Comparison of ENCODE assay signal across 13 mouse cellular contexts in genomic region chr17:28170460-28171305, GRCm38 (mm10). TPM values are rescaled to one million over a fixed set of nuclear protein-coding genes. Genes with fewer than 3 reads are reported as not detected.
DNase-seq lines count a peak whose midpoint lies in the region; ATAC-seq and TF ChIP-seq lines count a peak whose summit lies in the region.
"Had no signal": no experiment of that assay in that cellular context is flagged by ENCODE, and none has a peak within 500 bp of the region (broad histone marks: within the 10 kb centered on the region; RNA-seq: fewer than 3 reads in every experiment).

No protein-coding gene starts in this region.

- TF ChIP-seq POLR2A in thymus, adult 2 months (IDR thresholded peaks at IDR 0.05; ENCODE audit: control insufficient read depth, extremely low read depth, insufficient read depth, low read length, poor library complexity), result no peak

- no peaks in the 10 kb centered on the region for H3K9me3 ChIP-seq in forebrain, embryonic 13.5 days (replicated peaks)
- H3K9me3 ChIP-seq in forebrain, embryonic 16.5 days (ENCODE audit: control insufficient read depth, low read length), result no peaks in the 10 kb centered on the region
- H3K9me3 ChIP-seq in stomach, postnatal 0 days (ENCODE audit: control insufficient read depth, low read length), result no peaks in the 10 kb centered on the region
- H3K9me3 ChIP-seq: forebrain, embryonic 15.5 days; hindbrain, embryonic 10.5 days; liver, embryonic 12.5 days had no signal

- no peaks in the 10 kb centered on the region for H3K27me3 ChIP-seq in forebrain, embryonic 13.5 days
- no peaks in the 10 kb centered on the region for H3K27me3 ChIP-seq in forebrain, embryonic 16.5 days (replicated peaks; ENCODE audit: control insufficient read depth, insufficient read depth, low read length)
- H3K27me3 ChIP-seq in thymus, adult 2 months (ENCODE audit: control insufficient read depth, insufficient read depth, low read length), result no peaks in the 10 kb centered on the region
- H3K27me3 ChIP-seq in stomach, postnatal 0 days (ENCODE audit: control insufficient read depth, insufficient read depth, low read length), result no peaks in the 10 kb centered on the region
- H3K27me3 ChIP-seq: forebrain, embryonic 15.5 days had no signal

- peaks cover 34% of the 10 kb centered on the region for H3K36me3 ChIP-seq in forebrain, embryonic 13.5 days (ENCODE audit: poor library complexity, severe bottlenecking)
- 0 out of 2 replicates have a peak, but pooled peaks cover 2% of the 10 kb centered on the region for H3K36me3 ChIP-seq in forebrain, embryonic 16.5 days (ENCODE audit: control insufficient read depth, insufficient read depth)
- H3K36me3 ChIP-seq in thymus, adult 2 months (ENCODE audit: control insufficient read depth, insufficient read depth, low read length), result no peaks in the 10 kb centered on the region
- H3K36me3 ChIP-seq in stomach, postnatal 0 days (ENCODE audit: control insufficient read depth, insufficient read depth, low read length), result no peaks in the 10 kb centered on the region
- H3K36me3 ChIP-seq: forebrain, embryonic 15.5 days had no signal

- peaks cover 2% of the 10 kb centered on the region; the same call in 1 of the 2 replicates for H3K4me1 ChIP-seq in forebrain, embryonic 13.5 days
- peaks cover 2% of the 10 kb centered on the region; the same call in 1 of the 2 replicates for H3K4me1 ChIP-seq in forebrain, embryonic 16.5 days (replicated peaks; ENCODE audit: control insufficient read depth, insufficient read depth, low read length)
- H3K4me1 ChIP-seq in thymus, adult 2 months (replicated peaks; ENCODE audit: control insufficient read depth, insufficient read depth, low read length), result peaks cover 30% of the 10 kb centered on the region
- peaks cover 3% of the 10 kb centered on the region; the same call in 1 of the 2 replicates for H3K4me1 ChIP-seq in stomach, postnatal 0 days (replicated peaks; ENCODE audit: control insufficient read depth, insufficient read depth)
- H3K4me1 ChIP-seq: forebrain, embryonic 15.5 days had no signal

- H3K9ac ChIP-seq in forebrain, embryonic 13.5 days, result 0 out of 2 replicates have a peak overlapping the region, but pooled peaks have one; percentile 28
- H3K9ac ChIP-seq in forebrain, embryonic 16.5 days (replicated peaks; ENCODE audit: low read depth, low read length), result no peak overlapping the region
- no peak overlapping the region for H3K9ac ChIP-seq in stomach, postnatal 0 days (ENCODE audit: low read length)
- H3K9ac ChIP-seq: forebrain, embryonic 15.5 days; liver, embryonic 12.5 days had no signal

- H3K27ac ChIP-seq in forebrain, embryonic 13.5 days, result no peak overlapping the region
- no peak overlapping the region for H3K27ac ChIP-seq in forebrain, embryonic 16.5 days (ENCODE audit: low read length)
- peak overlapping the region; percentile 33; the same call in 1 of the 2 replicates for H3K27ac ChIP-seq in thymus, adult 2 months (ENCODE audit: control insufficient read depth, insufficient read depth, low read length)
- H3K27ac ChIP-seq in stomach, postnatal 0 days (replicated peaks), result no peak overlapping the region
- H3K27ac ChIP-seq: forebrain, embryonic 15.5 days; liver, embryonic 12.5 days had no signal

- H3K4me3 ChIP-seq in forebrain, embryonic 13.5 days, result no peak overlapping the region
- H3K4me3 ChIP-seq in forebrain, embryonic 16.5 days (replicated peaks; ENCODE audit: low read length), result no peak overlapping the region
- H3K4me3 ChIP-seq in thymus, adult 2 months (ENCODE audit: control insufficient read depth, insufficient read depth, low read length), result no peak overlapping the region
- H3K4me3 ChIP-seq in stomach, postnatal 0 days (ENCODE audit: low read depth, low read length), result no peak overlapping the region
- H3K4me3 ChIP-seq: forebrain, embryonic 15.5 days; hindbrain, embryonic 10.5 days; liver, embryonic 12.5 days had no signal

- TF ChIP-seq CTCF in thymus, adult 2 months (IDR thresholded peaks at IDR 0.05; ENCODE audit: borderline replicate concordance, control insufficient read depth, extremely low read depth, insufficient read depth, low read length, poor library complexity), result no peak
- no peak for TF ChIP-seq CTCF in stomach, postnatal 0 days (IDR thresholded peaks at IDR 0.05; ENCODE audit: low read depth)

- no peak for TF ChIP-seq EP300 in stomach, postnatal 0 days (optimal IDR thresholded peaks at IDR 0.05)

- ATAC-seq in forebrain, embryonic 13.5 days, result no peak
- ATAC-seq in forebrain, embryonic 16.5 days, result no peak
- ATAC-seq in stomach, postnatal 0 days (ENCODE audit: low FRiP score, low TSS enrichment), result no peak
- ATAC-seq: forebrain, embryonic 15.5 days; liver, embryonic 12.5 days had no signal

- H3K4me2 ChIP-seq in forebrain, embryonic 13.5 days, result no peak overlapping the region
- no peak overlapping the region for H3K4me2 ChIP-seq in forebrain, embryonic 16.5 days (ENCODE audit: low read length)
- H3K4me2 ChIP-seq in stomach, postnatal 0 days (replicated peaks; ENCODE audit: low read depth), result no peak overlapping the region
- H3K4me2 ChIP-seq: forebrain, embryonic 15.5 days; liver, embryonic 12.5 days had no signal

- WGBS in forebrain, embryonic 13.5 days, result 91% methylated on average over 6 of the region's 6 CpGs
- WGBS in forebrain, embryonic 16.5 days, result 87% methylated on average over 6 of the region's 6 CpGs
- 58% methylated on average over 6 of the region's 6 CpGs for WGBS in thymus, adult 2 months
- 78% methylated on average over 6 of the region's 6 CpGs for WGBS in stomach, postnatal 0 days

- peak; percentile 46 to 72 for DNase-seq in left cerebral cortex, adult 18-20 months (ENCODE audit: low spot score in 2 of 2)
- DNase-seq in left cerebral cortex, adult 11 months (ENCODE audit: low spot score), result no peak
- DNase-seq in adipocyte (ENCODE audit: low spot score), result peak; percentile 80
- DNase-seq in thymus, adult 2 months, result peak; percentile 49
- DNase-seq in stomach, postnatal 0 days (ENCODE audit: low spot score), result no peak
- DNase-seq in retina, postnatal 1 day, result no peak
- DNase-seq: cerebellum, adult 11-12 months had no signal

RNA-seq across cellular contexts. Expression of gene Zfp523, which starts 6.2 kb away (rescaled TPM):
- polyA plus RNA-seq in forebrain, embryonic 13.5 days (2015; fragmentation: Nextera tagmentation; extraction: Ambion mirVana), result 32.7 and 34.5 TPM in 2 replicates
- 34.4 and 40.3 TPM in 2 replicates for polyA plus RNA-seq in forebrain, embryonic 16.5 days (2015; fragmentation: Nextera tagmentation; extraction: Ambion mirVana)
- total RNA-seq in left cerebral cortex, adult 18-20 months (2021), result 100 to 1,000 TPM; 111 to 116 TPM
- polyA plus RNA-seq in thymus, adult 2 months (2012; rRNA removed), result 55.5 and 55.7 TPM in 2 replicates
- polyA plus RNA-seq in stomach, postnatal 0 days (2015; fragmentation: Nextera tagmentation; extraction: Ambion mirVana), result 17.2 and 18.1 TPM in 2 replicates

RNA-seq across cellular contexts. Expression of gene Scube3, which starts 28.7 kb away (rescaled TPM):
- 2.9 and 4.2 TPM in 2 replicates for polyA plus RNA-seq in forebrain, embryonic 13.5 days (2015; fragmentation: Nextera tagmentation; extraction: Ambion mirVana)
- polyA plus RNA-seq in forebrain, embryonic 16.5 days (2015; fragmentation: Nextera tagmentation; extraction: Ambion mirVana), result 4.7 and 4.9 TPM in 2 replicates
- total RNA-seq in left cerebral cortex, adult 18-20 months (2021), result 1 to 10 TPM; 2.8 to 2.9 TPM
- 1.6 and 3.0 TPM in 2 replicates for polyA plus RNA-seq in thymus, adult 2 months (2012; rRNA removed)
- polyA plus RNA-seq in stomach, postnatal 0 days (2015; fragmentation: Nextera tagmentation; extraction: Ambion mirVana), result 0.48 and 0.64 TPM in 2 replicates
- total RNA-seq: granulocyte monocyte progenitor cell, adult 5-6 weeks had no signal

RNA-seq across cellular contexts. Expression of gene Def6, which starts 36.9 kb away (rescaled TPM):
- polyA plus RNA-seq in forebrain, embryonic 13.5 days (2015; fragmentation: Nextera tagmentation; extraction: Ambion mirVana), result 3.3 and 3.6 TPM in 2 replicates
- 4.5 and 4.6 TPM in 2 replicates for polyA plus RNA-seq in forebrain, embryonic 16.5 days (2015; fragmentation: Nextera tagmentation; extraction: Ambion mirVana)
- 1 to 10 TPM; 3.1 to 4.1 TPM for total RNA-seq in left cerebral cortex, adult 18-20 months (2021)
- 247 and 277 TPM in 2 replicates for polyA plus RNA-seq in thymus, adult 2 months (2012; rRNA removed)
- 11.4 and 12.0 TPM in 2 replicates for polyA plus RNA-seq in stomach, postnatal 0 days (2015; fragmentation: Nextera tagmentation; extraction: Ambion mirVana)

Comparison
In these comparisons a context has a peak if more than half of its experiments do, and no peak if none do; other contexts are left out.
1. DNase-seq: peak in left cerebral cortex, adult 18-20 months (2 of 2), adipocyte (single experiment) and thymus, adult 2 months (single experiment); none in left cerebral cortex, adult 11 months (single experiment), stomach, postnatal 0 days (single experiment) and retina, postnatal 1 day (single experiment).
2. RNA of gene Def6, which starts 36.9 kb away (polyA plus RNA-seq): 247 to 277 TPM in thymus, adult 2 months; 11.4 to 12.0 TPM in stomach, postnatal 0 days, 4.5 to 4.6 TPM in forebrain, embryonic 16.5 days and 3.3 to 3.6 TPM in forebrain, embryonic 13.5 days; every median in the first group is over 10 times any median in the second.